Mouse (Mus musculus) liver, adult 2 months (tissue): ENCODE measurements around the gene Rnf207.

ENCODE experiments used
- CTCF ChIP-seq: fragments of 200-500 bp; IDR thresholded peaks from 2 replicates; pipeline ENCODE4 v1.5.1; 2011; ENCODE audit warnings: low read depth, low read length, control low read depth
- POLR2A ChIP-seq: fragments of 200-500 bp; IDR thresholded peaks from 2 replicates; pipeline ENCODE4 v1.6.1; 2011; ENCODE audit warnings: low read length, control low read depth; ENCODE audit not compliant: insufficient read depth; ENCODE audit errors: extremely low read depth

- TF ChIP-seq POLR2A (no peak), CTCF (no peak)
These were observed 48.2 kb downstream of the Rnf207 start for GRCm38 (mm10) chr4:152270599-152270998.
